ENCODE assay signal across 27 mouse cellular contexts in the genomic region with DNA sequence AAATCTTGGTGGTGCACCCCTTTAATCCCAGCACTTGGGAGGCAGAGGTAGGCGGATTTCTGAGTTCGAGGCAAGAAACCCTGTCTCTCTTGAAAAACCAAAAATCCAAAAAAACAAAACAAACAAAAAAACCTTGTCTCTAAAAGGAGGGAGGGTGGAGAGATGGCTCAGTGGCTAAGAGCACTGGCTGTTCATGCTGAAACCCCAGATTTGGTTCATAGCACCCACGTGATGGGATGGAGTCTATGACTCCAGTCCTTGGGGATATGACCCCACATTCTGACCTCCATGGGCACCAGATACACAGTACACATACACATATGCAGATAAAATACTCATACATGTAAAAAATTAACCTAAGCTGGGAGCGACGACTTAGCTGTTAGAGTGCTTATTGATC. TPM values are rescaled to one million over a fixed set of nuclear protein-coding genes. Genes with fewer than 3 reads are reported as not detected.
A peak's percentile ranks its signal among the peaks of the same experiment; 100 is the strongest.
DNase-seq lines count a peak whose midpoint lies in the region; ATAC-seq and TF ChIP-seq lines count a peak whose summit lies in the region.
"Had no signal": no experiment of that assay in that cellular context is flagged by ENCODE, and none has a peak within 500 bp of the region (broad histone marks: within the 10 kb centered on the region; RNA-seq: fewer than 3 reads in every experiment).

No protein-coding gene starts in this region.

- H3K27ac ChIP-seq in forebrain, embryonic 13.5 days: peak overlapping the region; percentile 91; the same call in 1 of the 2 replicates
- H3K27ac ChIP-seq in forebrain, embryonic 10.5 days: no peak overlapping the region
- peak overlapping the region; percentile 86 for H3K27ac ChIP-seq in midbrain, embryonic 13.5 days
- no peak overlapping the region for H3K27ac ChIP-seq in midbrain, embryonic 14.5 days (replicated peaks; ENCODE audit: low read depth, low read length)
- H3K27ac ChIP-seq in hindbrain, embryonic 14.5 days: peak overlapping the region; percentile 53; the same call in 1 of the 2 replicates
- no peak overlapping the region for H3K27ac ChIP-seq in left cerebral cortex, adult 2 months
- H3K27ac ChIP-seq: embryonic facial prominence, embryonic 10.5 days; heart, adult 2 months; kidney, postnatal 0 days; limb, embryonic 12.5 days; liver, embryonic 14.5 days; neural tube, embryonic 12.5 days; stomach, embryonic 15.5 days had no signal

- intact Hi-C loops in left cerebral cortex, adult 2 months (cut with DNase I): no loop called here

- no peaks in the 10 kb centered on the region for H3K27me3 ChIP-seq in forebrain, embryonic 13.5 days
- H3K27me3 ChIP-seq in forebrain, embryonic 10.5 days (ENCODE audit: poor library complexity, severe bottlenecking): peaks cover 83% of the 10 kb centered on the region
- H3K27me3 ChIP-seq in midbrain, embryonic 13.5 days: peaks cover 12% of the 10 kb centered on the region
- peaks cover 6% of the 10 kb centered on the region; the same call in 1 of the 2 replicates for H3K27me3 ChIP-seq in midbrain, embryonic 14.5 days (ENCODE audit: control insufficient read depth, insufficient read depth, low read length)
- no peaks in the 10 kb centered on the region for H3K27me3 ChIP-seq in E14TG2a.4 (ENCODE audit: insufficient read depth, low read length)
- no peaks in the 10 kb centered on the region for H3K27me3 ChIP-seq in hindbrain, embryonic 14.5 days (ENCODE audit: control insufficient read depth, insufficient read depth, low read length)
- H3K27me3 ChIP-seq: stomach, embryonic 15.5 days had no signal

- H3K9ac ChIP-seq in forebrain, embryonic 13.5 days: no peak overlapping the region
- no peak overlapping the region for H3K9ac ChIP-seq in midbrain, embryonic 13.5 days (replicated peaks)
- H3K9ac ChIP-seq in midbrain, embryonic 14.5 days (replicated peaks; ENCODE audit: low read length): no peak overlapping the region
- H3K9ac ChIP-seq in hindbrain, embryonic 14.5 days: no peak overlapping the region
- H3K9ac ChIP-seq: limb, embryonic 12.5 days; liver, embryonic 14.5 days; lung, embryonic 14.5 days; midbrain, embryonic 12.5 days; neural tube, embryonic 12.5 days; stomach, embryonic 15.5 days had no signal

- peaks cover 85% of the 10 kb centered on the region for H3K4me1 ChIP-seq in forebrain, embryonic 13.5 days
- H3K4me1 ChIP-seq in forebrain, embryonic 10.5 days: peaks cover 75% of the 10 kb centered on the region
- H3K4me1 ChIP-seq in midbrain, embryonic 13.5 days (replicated peaks): peaks cover 86% of the 10 kb centered on the region
- peaks cover 73% of the 10 kb centered on the region for H3K4me1 ChIP-seq in midbrain, embryonic 14.5 days (ENCODE audit: control insufficient read depth, insufficient read depth, low read length)
- H3K4me1 ChIP-seq in E14TG2a.4 (replicated peaks; ENCODE audit: low read depth, low read length): peaks cover 95% of the 10 kb centered on the region
- peaks cover 71% of the 10 kb centered on the region for H3K4me1 ChIP-seq in hindbrain, embryonic 14.5 days (replicated peaks; ENCODE audit: control insufficient read depth, insufficient read depth, low read length)

- DNase-seq in forebrain, embryonic 10.5 days (ENCODE audit: extremely low spot score, low spot score): no peak
- no peak for DNase-seq in midbrain, embryonic 14.5 days
- DNase-seq in hindbrain, embryonic 14.5 days (ENCODE audit: low spot score): no peak
- no peak for DNase-seq in left cerebral cortex, adult 2 months (ENCODE audit: extremely low spot score in 1 of 2, low spot score in 2 of 2)
- DNase-seq: adrenal gland, adult 2 months; cerebellum, adult 11-12 months; cerebellum, postnatal 10 days; gastrocnemius, postnatal 36 days; heart, adult 2 months; kidney, adult 11 months; lung, embryonic 14.5 days; retina, postnatal 1 day; right cerebral cortex, postnatal 25 days had no signal

- no peak for TF ChIP-seq CTCF in E14TG2a.4 (conservative IDR thresholded peaks at IDR 0.05; ENCODE audit: low read length)
- no peak for TF ChIP-seq CTCF in left cerebral cortex, adult 2 months (IDR thresholded peaks at IDR 0.05)

- 97% methylated on average over 5 of the region's 5 CpGs for WGBS in forebrain, embryonic 13.5 days
- 93% methylated on average over 5 of the region's 5 CpGs for WGBS in forebrain, embryonic 10.5 days
- 94% methylated on average over 5 of the region's 5 CpGs for WGBS in midbrain, embryonic 13.5 days
- WGBS in midbrain, embryonic 14.5 days: 94% methylated on average over 5 of the region's 5 CpGs
- WGBS in hindbrain, embryonic 14.5 days: 90% methylated on average over 5 of the region's 5 CpGs

- H3K36me3 ChIP-seq in forebrain, embryonic 13.5 days (ENCODE audit: poor library complexity, severe bottlenecking): no peaks in the 10 kb centered on the region
- H3K36me3 ChIP-seq in forebrain, embryonic 10.5 days (replicated peaks): no peaks in the 10 kb centered on the region
- H3K36me3 ChIP-seq in midbrain, embryonic 13.5 days: no peaks in the 10 kb centered on the region
- no peaks in the 10 kb centered on the region for H3K36me3 ChIP-seq in midbrain, embryonic 14.5 days (ENCODE audit: control insufficient read depth, insufficient read depth, low read length)
- H3K36me3 ChIP-seq in E14TG2a.4 (ENCODE audit: insufficient read depth, low read length): peaks cover 63% of the 10 kb centered on the region
- no peaks in the 10 kb centered on the region for H3K36me3 ChIP-seq in hindbrain, embryonic 14.5 days (replicated peaks; ENCODE audit: control insufficient read depth, insufficient read depth)
- H3K36me3 ChIP-seq: embryonic facial prominence, embryonic 10.5 days; limb, embryonic 12.5 days; midbrain, embryonic 12.5 days; neural tube, embryonic 12.5 days; stomach, embryonic 15.5 days had no signal

- H3K4me2 ChIP-seq in forebrain, embryonic 13.5 days: no peak overlapping the region
- no peak overlapping the region for H3K4me2 ChIP-seq in midbrain, embryonic 13.5 days (replicated peaks)
- no peak overlapping the region for H3K4me2 ChIP-seq in midbrain, embryonic 14.5 days (ENCODE audit: low read length)
- H3K4me2 ChIP-seq in hindbrain, embryonic 14.5 days (replicated peaks): no peak overlapping the region
- H3K4me2 ChIP-seq: limb, embryonic 12.5 days; lung, embryonic 14.5 days; midbrain, embryonic 12.5 days; neural tube, embryonic 12.5 days; stomach, embryonic 15.5 days had no signal

- no peaks in the 10 kb centered on the region for H3K9me3 ChIP-seq in forebrain, embryonic 13.5 days (replicated peaks)
- no peaks in the 10 kb centered on the region for H3K9me3 ChIP-seq in forebrain, embryonic 10.5 days
- H3K9me3 ChIP-seq in midbrain, embryonic 13.5 days: no peaks in the 10 kb centered on the region
- H3K9me3 ChIP-seq in midbrain, embryonic 14.5 days (ENCODE audit: control insufficient read depth, low read length): no peaks in the 10 kb centered on the region
- no peaks in the 10 kb centered on the region for H3K9me3 ChIP-seq in E14TG2a.4 (ENCODE audit: low read length)
- no peaks in the 10 kb centered on the region for H3K9me3 ChIP-seq in hindbrain, embryonic 14.5 days (ENCODE audit: control insufficient read depth, low read length)
- H3K9me3 ChIP-seq: embryonic facial prominence, embryonic 10.5 days; limb, embryonic 12.5 days; midbrain, embryonic 12.5 days; neural tube, embryonic 12.5 days; stomach, embryonic 15.5 days had no signal

- no peak overlapping the region for H3K4me3 ChIP-seq in forebrain, embryonic 13.5 days
- H3K4me3 ChIP-seq in forebrain, embryonic 10.5 days: no peak overlapping the region
- no peak overlapping the region for H3K4me3 ChIP-seq in midbrain, embryonic 13.5 days (replicated peaks)
- no peak overlapping the region for H3K4me3 ChIP-seq in midbrain, embryonic 14.5 days (replicated peaks; ENCODE audit: low read depth, low read length)
- H3K4me3 ChIP-seq in E14TG2a.4 (replicated peaks; ENCODE audit: low read length): peak overlapping the region; percentile 23; the same call in 1 of the 2 replicates
- H3K4me3 ChIP-seq in hindbrain, embryonic 14.5 days (replicated peaks; ENCODE audit: low read length): no peak overlapping the region
- no peak overlapping the region for H3K4me3 ChIP-seq in left cerebral cortex, adult 2 months
- H3K4me3 ChIP-seq: embryonic facial prominence, embryonic 10.5 days; heart, adult 2 months; limb, embryonic 12.5 days; midbrain, embryonic 12.5 days; neural tube, embryonic 12.5 days; stomach, embryonic 15.5 days had no signal

- ATAC-seq in forebrain, embryonic 13.5 days: no peak
- ATAC-seq in midbrain, embryonic 13.5 days: no peak
- ATAC-seq in midbrain, embryonic 14.5 days (ENCODE audit: low FRiP score, low TSS enrichment): no peak
- ATAC-seq in hindbrain, embryonic 14.5 days (ENCODE audit: low FRiP score): no peak
- no peak for ATAC-seq in frontal cortex, adult (ENCODE audit: low TSS enrichment)

RNA-seq across cellular contexts. Expression of a gene that starts 5.0 kb away (rescaled TPM):
- 12.7 and 15.1 TPM in 2 replicates for polyA plus RNA-seq in forebrain, embryonic 13.5 days (2015; fragmentation: Nextera tagmentation; extraction: Ambion mirVana)
- 10.0 and 10.1 TPM in 2 replicates for polyA plus RNA-seq in forebrain, embryonic 10.5 days (2016; fragmentation: Nextera tagmentation; extraction: Ambion mirVana)
- polyA plus RNA-seq in midbrain, embryonic 13.5 days (2015; fragmentation: Nextera tagmentation; extraction: Ambion mirVana): 8.6 and 11.0 TPM in 2 replicates
- 4.0 and 4.2 TPM in 2 replicates for polyA plus RNA-seq in midbrain, embryonic 14.5 days (2014; fragmentation: Nextera tagmentation; extraction: Ambion mirVana)
- 2.8 and 6.1 TPM in 2 replicates for polyA plus RNA-seq in hindbrain, embryonic 14.5 days (2014; fragmentation: Nextera tagmentation; extraction: Ambion mirVana)
- 1 to 10 TPM in 1 of 2 experiments, under 1 TPM in 1; 0.70 to 1.3 TPM for total RNA-seq in left cerebral cortex, adult 2 months (2021)
- total RNA-seq: gastrocnemius, postnatal 36 days; megakaryocyte, adult 5-6 weeks; MEL had no signal

RNA-seq across cellular contexts. Expression of a gene that starts 41.8 kb away (rescaled TPM):
- polyA plus RNA-seq in forebrain, embryonic 13.5 days (2015; fragmentation: Nextera tagmentation; extraction: Ambion mirVana): 141 and 165 TPM in 2 replicates
- 2.8 and 4.3 TPM in 2 replicates for polyA plus RNA-seq in forebrain, embryonic 10.5 days (2016; fragmentation: Nextera tagmentation; extraction: Ambion mirVana)
- 118 TPM in 2 replicates for polyA plus RNA-seq in midbrain, embryonic 13.5 days (2015; fragmentation: Nextera tagmentation; extraction: Ambion mirVana)
- 121 and 124 TPM in 2 replicates for polyA plus RNA-seq in midbrain, embryonic 14.5 days (2014; fragmentation: Nextera tagmentation; extraction: Ambion mirVana)
- 110 TPM in 2 replicates for polyA plus RNA-seq in hindbrain, embryonic 14.5 days (2014; fragmentation: Nextera tagmentation; extraction: Ambion mirVana)
- 100 to 1,000 TPM; 127 to 157 TPM for total RNA-seq in left cerebral cortex, adult 2 months (2021)
- total RNA-seq: megakaryocyte, adult 5-6 weeks had no signal
- polyA plus RNA-seq: limb, embryonic 12.5 days; spleen, adult 2 months had no signal

Comparison
In these comparisons a context has a peak if more than half of its experiments do, and no peak if none do; other contexts are left out.
1. H3K27ac ChIP-seq: peak in forebrain, embryonic 13.5 days (single experiment), midbrain, embryonic 13.5 days (single experiment) and hindbrain, embryonic 14.5 days (single experiment); none in forebrain, embryonic 10.5 days (single experiment), midbrain, embryonic 14.5 days (single experiment) and left cerebral cortex, adult 2 months (single experiment).
2. RNA of a gene that starts 41.8 kb away (polyA plus RNA-seq): 141 to 165 TPM in forebrain, embryonic 13.5 days, 121 to 124 TPM in midbrain, embryonic 14.5 days, 118 TPM in midbrain, embryonic 13.5 days and 110 TPM in hindbrain, embryonic 14.5 days; 2.8 to 4.3 TPM in forebrain, embryonic 10.5 days; every median in the first group is over 10 times any median in the second.